Comparison of ENCODE assay signal across 9 mouse cellular contexts in the genomic region with DNA sequence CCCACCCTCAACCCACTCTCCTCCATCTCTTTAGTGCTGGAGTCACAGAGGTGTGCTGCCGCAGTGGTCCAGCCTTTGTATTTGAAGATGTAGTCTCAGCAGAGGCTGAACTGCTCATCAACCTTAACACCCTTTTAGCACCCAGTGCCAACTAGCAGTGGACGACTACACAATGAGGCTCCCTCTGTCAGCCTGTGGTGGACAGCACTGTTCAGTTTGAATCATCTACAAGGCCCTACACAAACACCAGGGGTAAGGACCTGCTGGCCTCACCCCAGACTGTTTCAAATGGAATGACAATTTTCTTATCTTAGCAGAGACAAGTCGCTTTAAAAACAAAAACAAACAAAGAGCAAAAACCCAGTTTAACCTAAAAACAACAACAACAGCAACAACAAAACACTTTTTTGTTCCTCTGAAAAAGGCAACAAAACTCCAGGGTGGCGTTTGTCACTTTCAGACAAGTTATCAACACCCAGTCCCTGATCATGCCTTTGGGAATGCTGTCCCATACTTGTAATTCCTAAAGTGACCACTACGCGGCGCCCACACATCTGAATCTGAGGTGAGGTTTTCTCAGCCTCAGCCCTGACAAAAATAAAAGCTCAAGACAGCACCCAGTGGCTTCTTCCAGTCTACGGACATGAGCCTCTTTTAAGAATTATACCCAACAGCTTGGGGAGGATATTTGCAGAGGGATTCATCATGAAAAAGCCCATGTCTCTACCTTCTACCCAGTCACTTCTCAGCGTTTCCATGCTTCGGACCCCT.
DNase-seq lines count a peak whose midpoint lies in the region; ATAC-seq and TF ChIP-seq lines count a peak whose summit lies in the region.
"Had no signal": no experiment of that assay in that cellular context is flagged by ENCODE, and none has a peak within 500 bp of the region (broad histone marks: within the 10 kb centered on the region; RNA-seq: fewer than 3 reads in every experiment).

No protein-coding gene starts in this region.

- H3K4me3 ChIP-seq in heart, adult 2 months = no peak overlapping the region

- intact Hi-C loops in heart, adult 2 months (cut with DNase I) = no loop called here

- H3K27ac ChIP-seq in heart, adult 2 months = no peak overlapping the region

- H3K9ac ChIP-seq in heart, adult 2 months (ENCODE audit: low read depth, low read length) = no peak overlapping the region

- no peaks in the 10 kb centered on the region for H3K79me2 ChIP-seq in heart, adult 2 months (replicated peaks; ENCODE audit: control insufficient read depth, insufficient read depth, low read length)

- no peaks in the 10 kb centered on the region for H3K4me1 ChIP-seq in heart, adult 2 months (ENCODE audit: control insufficient read depth, insufficient read depth, low read length)

- no peaks in the 10 kb centered on the region for H3K27me3 ChIP-seq in heart, adult 2 months (ENCODE audit: control insufficient read depth, insufficient read depth, low read length)
- H3K27me3 ChIP-seq in splenic B cell, adult 2 months (ENCODE audit: control insufficient read depth, insufficient read depth, low read length, poor library complexity, severe bottlenecking) = no peaks in the 10 kb centered on the region
- H3K27me3 ChIP-seq: CH12.LX had no signal

- no peak for TF ChIP-seq EP300 in heart, adult 2 months (IDR thresholded peaks at IDR 0.05; ENCODE audit: insufficient read depth, low read depth, low read length)

- peak; percentile 17 to 52 for DNase-seq in heart, adult 2 months
- no peak for DNase-seq in heart, adult 9 months (ENCODE audit: low spot score in 2 of 2)
- DNase-seq in adrenal gland, adult 18-20 months (ENCODE audit: low spot score in 2 of 2) = peak; percentile 30 to 50
- DNase-seq in gastrocnemius, postnatal 4 days (ENCODE audit: low spot score in 2 of 2) = peak; percentile 30 to 42
- DNase-seq in layer of hippocampus, adult 11-12 months (ENCODE audit: low spot score) = peak; percentile 63
- peak; percentile 1 for DNase-seq in splenic B cell, adult 2 months (ENCODE audit: low read depth, low spot score)

- peak; percentile 76 for ATAC-seq in common myeloid progenitor, adult 5-6 weeks (replicated peaks; ENCODE audit: low read depth, poor library complexity, severe bottlenecking)
- peak; percentile 70; the same call in 1 of the 2 replicates for ATAC-seq in megakaryocyte, adult 5-6 weeks (ENCODE audit: poor library complexity, severe bottlenecking)

- peak; percentile 88 for TF ChIP-seq CTCF in heart, adult 2 months (IDR thresholded peaks at IDR 0.05)

- 35% methylated on average over 10 of the region's 10 CpGs for WGBS in heart, adult 2 months

- H3K36me3 ChIP-seq in heart, adult 2 months (ENCODE audit: control insufficient read depth, insufficient read depth, low read length) = no peaks in the 10 kb centered on the region
- no peaks in the 10 kb centered on the region for H3K36me3 ChIP-seq in splenic B cell, adult 2 months (ENCODE audit: control insufficient read depth, insufficient read depth, low read length, poor library complexity, severe bottlenecking)

- TF ChIP-seq POLR2A in heart, adult 2 months (IDR thresholded peaks at IDR 0.05; ENCODE audit: insufficient read depth, low read depth, low read length) = no peak

Comparison
In these comparisons a context has a peak if more than half of its experiments do, and no peak if none do; other contexts are left out.
1. DNase-seq: peak in heart, adult 2 months (2 of 2), adrenal gland, adult 18-20 months (2 of 2), gastrocnemius, postnatal 4 days (2 of 2), layer of hippocampus, adult 11-12 months (single experiment) and splenic B cell, adult 2 months (single experiment); none in heart, adult 9 months (0 of 2).